Mouse (Mus musculus) ES-E14 (cell line): ENCODE results near the gene Nod2.

Source experiments
- CHD2 ChIP-seq: IDR thresholded peaks from 2 replicates; pipeline ENCODE4 v1.6.1; 2014; ENCODE audit warnings: mild to moderate bottlenecking, low read depth, low read length, inconsistent platforms
- HCFC1 ChIP-seq: IDR thresholded peaks from 2 replicates; pipeline ENCODE4 v1.6.1; 2012; ENCODE audit warnings: low read length, inconsistent platforms, borderline replicate concordance; ENCODE audit not compliant: insufficient read depth
- MAFK ChIP-seq: IDR thresholded peaks from 2 replicates; pipeline ENCODE4 v1.6.1; 2014; ENCODE audit warnings: mild to moderate bottlenecking, low read depth, low read length, inconsistent platforms; ENCODE audit not compliant: insufficient read depth
- ZC3H11A ChIP-seq: IDR thresholded peaks from 2 replicates; pipeline ENCODE4 v1.6.1; 2012; ENCODE audit warnings: low read depth, mild to moderate bottlenecking, inconsistent platforms, low read length, borderline replicate concordance
- ZNF384 ChIP-seq: IDR thresholded peaks from 2 replicates; pipeline ENCODE4 v1.6.1; 2012; ENCODE audit warnings: low read depth, low read length, inconsistent platforms

DNA sequence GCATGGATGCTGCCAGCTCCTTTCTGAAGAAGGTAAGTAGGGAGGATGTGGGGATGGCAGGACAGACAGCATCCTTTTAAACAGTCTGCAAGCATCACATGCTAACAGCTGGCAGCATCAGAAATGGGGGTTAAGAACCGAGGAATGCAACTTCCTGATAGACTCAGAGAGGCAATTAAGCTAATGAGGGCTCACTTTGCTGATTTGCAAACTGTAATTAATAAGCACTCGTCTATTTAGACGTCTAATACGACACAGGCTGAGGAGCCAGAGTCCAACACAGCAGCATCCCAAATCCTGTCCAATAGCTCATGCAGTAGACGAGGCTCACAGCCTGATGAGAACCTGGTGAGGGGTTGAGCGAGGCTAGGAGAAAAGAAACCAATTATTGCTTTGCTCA is 36.8 kb upstream of the Nod2 start:
- TF ChIP-seq ZNF384 (no peak), ZC3H11A (no peak), MAFK (no peak), CHD2 (no peak), HCFC1 (no peak)
